Mouse (Mus musculus) embryonic fibroblast, embryonic 13.5 days (primary cell): ENCODE data around the gene Treh.

ENCODE experiments used
- CTCF ChIP-seq: IDR thresholded peaks from 2 replicates; pipeline ENCODE4 v1.5.1; 2011; ENCODE audit warnings: mild to moderate bottlenecking, control low read depth, low read length, moderate library complexity, borderline replicate concordance; ENCODE audit not compliant: insufficient read depth
- POLR2A ChIP-seq: IDR thresholded peaks from 2 replicates; pipeline ENCODE4 v1.6.1; 2011; ENCODE audit warnings: low read depth, mild to moderate bottlenecking, control low read depth, low read length, moderate library complexity

DNA sequence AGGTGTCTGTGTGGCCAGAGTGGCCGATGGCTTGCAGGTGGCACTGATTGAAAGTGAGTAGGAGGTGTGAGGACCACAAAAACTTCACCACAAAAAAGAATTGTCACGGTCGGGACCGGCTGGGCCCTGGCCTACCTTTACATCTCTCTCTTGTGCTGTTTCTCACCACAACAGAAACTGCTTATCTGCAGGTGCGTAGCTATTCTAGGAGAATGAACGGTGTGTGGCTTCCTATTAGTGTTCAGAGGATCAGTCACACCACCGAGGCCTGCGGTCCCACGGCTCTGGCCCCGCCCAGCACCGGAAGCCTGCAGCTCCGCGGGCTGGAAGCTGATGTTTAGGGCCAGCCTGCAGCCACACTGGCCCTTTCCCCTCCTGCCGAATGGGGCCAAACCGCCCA lies 27.1 kb upstream of the Treh start:
- TF ChIP-seq CTCF (no peak), POLR2A (no peak)
